Mouse (Mus musculus): ENCODE data around the gene Tmem262. TPM values are rescaled to one million over a fixed set of nuclear protein-coding genes. Genes with fewer than 3 reads are reported as not detected.

Gene Tmem262
- polyA plus RNA-seq, 1 experiment, result not detected

DNA sequence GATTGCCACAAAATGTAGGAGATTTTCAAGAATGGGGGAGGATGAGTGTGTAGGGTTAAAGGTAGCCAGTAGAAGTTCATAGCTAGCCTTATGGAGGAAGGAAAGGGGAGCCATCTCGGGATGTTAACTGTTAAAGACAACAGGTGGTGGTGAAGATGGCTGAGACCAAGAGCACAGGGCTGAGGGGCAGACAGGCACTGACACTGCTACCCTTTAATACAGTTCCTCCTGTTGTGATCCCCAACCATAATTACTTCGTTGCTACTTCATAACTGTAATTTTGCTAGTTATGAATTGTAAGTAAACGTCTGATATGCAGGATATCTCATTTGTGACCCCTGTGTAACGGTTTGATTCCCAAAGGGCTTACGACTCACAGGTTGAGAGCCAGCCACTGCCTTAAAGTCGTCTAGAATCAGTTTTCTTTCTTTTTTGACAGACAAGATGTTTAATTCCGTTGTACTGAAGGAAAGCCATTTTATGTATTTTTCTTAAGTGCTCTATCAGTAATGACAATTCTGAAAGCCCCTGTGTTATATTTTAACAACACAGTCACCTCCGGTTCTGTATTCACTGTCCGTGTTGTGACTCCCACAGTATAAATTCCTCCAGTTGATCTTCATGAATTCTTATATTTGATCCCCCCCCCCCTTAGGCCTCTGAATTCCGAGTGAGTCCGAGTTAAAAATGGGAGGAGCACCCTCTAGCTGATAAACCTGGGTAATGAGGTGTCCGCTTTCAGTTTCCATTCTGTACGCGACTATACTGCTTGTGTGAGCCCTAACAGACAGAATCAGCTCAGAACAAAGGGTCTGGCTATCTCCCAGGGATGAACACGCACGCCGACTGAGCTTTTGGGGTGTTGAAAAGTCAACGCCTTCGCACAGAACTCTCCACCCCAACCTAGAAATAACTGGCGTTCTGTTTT, 34.2 kb upstream of the Tmem262 start:
- peaks cover 40% of the 10 kb centered on the region for H3K36me3 ChIP-seq (ENCODE audit: control insufficient read depth)
- H3K4me1 ChIP-seq (ENCODE audit: control insufficient read depth), result peaks cover 45% of the 10 kb centered on the region
- no peaks in the 10 kb centered on the region for H3K9me3 ChIP-seq (ENCODE audit: control insufficient read depth, low read length)
- peak overlapping the region; percentile 95 for H3K4me3 ChIP-seq (replicated peaks)
- H3K27me3 ChIP-seq (ENCODE audit: control insufficient read depth), result no peaks in the 10 kb centered on the region
- TF ChIP-seq TAL1 (IDR thresholded peaks at IDR 0.05; ENCODE audit: low read length) (no peak), GATA1 (IDR thresholded peaks at IDR 0.05; ENCODE audit: low read length) (no peak)

DNA sequence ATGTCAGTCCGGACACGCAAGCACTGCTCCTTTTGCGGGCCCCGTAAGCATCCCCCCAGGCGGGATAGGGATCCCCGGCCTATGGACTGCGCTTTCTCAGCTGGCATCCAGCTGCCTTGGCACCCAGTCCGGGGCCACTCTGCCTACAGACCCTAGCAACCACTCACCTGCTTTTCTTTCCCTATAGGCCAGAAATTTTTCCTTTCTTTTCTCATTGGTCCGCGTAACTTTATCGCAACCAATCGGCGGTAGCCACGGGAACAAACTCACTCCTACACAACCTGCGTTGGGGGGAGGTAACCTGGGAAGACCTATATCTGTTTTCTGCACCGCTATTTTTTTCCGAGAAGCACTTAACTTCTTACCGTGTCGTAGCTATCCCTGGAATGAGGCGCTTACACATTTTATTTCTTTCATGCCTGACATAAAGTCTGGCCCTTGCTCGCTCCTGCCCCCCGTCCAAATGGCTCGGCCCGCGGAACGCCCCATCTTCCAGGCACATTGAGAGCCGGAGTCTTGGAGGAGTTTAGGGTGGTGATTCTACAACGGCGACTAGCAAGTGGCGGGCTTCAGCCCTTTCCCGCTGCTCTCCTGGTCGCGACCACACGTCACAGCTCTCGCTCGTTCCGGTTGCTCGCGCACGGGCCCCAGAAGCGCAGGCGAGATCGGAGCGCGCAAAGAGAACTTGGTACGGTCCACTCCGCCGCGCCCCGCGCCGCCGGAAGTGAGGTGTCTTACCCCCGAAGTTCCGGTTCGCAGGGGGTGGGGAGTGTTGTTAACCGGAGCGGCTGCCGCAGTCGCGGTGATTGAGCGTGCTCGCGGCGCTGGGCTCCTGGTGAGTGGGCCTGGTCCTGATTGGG, 33.3 kb upstream of the Tmem262 start, which contains the start of gene Syvn1:
Gene Syvn1 (plus strand): TSS at position 283 of the 860 bp plus-strand sequence.
- no peaks in the 10 kb centered on the region for H3K27me3 ChIP-seq (ENCODE audit: control insufficient read depth)
- H3K9me3 ChIP-seq (ENCODE audit: control insufficient read depth, low read length), result no peaks in the 10 kb centered on the region
- peaks cover 52% of the 10 kb centered on the region for H3K4me1 ChIP-seq (ENCODE audit: control insufficient read depth)
- H3K4me3 ChIP-seq (replicated peaks), result peak within 1 kb of the TSS; percentile 95
- H3K36me3 ChIP-seq (ENCODE audit: control insufficient read depth), result peaks cover 49% of the 10 kb centered on the region
- TF ChIP-seq GATA1 (IDR thresholded peaks at IDR 0.05; ENCODE audit: low read length) (no peak), TAL1 (IDR thresholded peaks at IDR 0.05; ENCODE audit: low read length) (no peak)

- TF ChIP-seq GATA1 (IDR thresholded peaks at IDR 0.05; ENCODE audit: low read length), result no peak
- TF ChIP-seq TAL1 (IDR thresholded peaks at IDR 0.05; ENCODE audit: low read length), result no peak
- no peaks in the 10 kb centered on the region for H3K27me3 ChIP-seq (ENCODE audit: control insufficient read depth)
- H3K9me3 ChIP-seq (ENCODE audit: control insufficient read depth, low read length), result no peaks in the 10 kb centered on the region
- peaks cover 57% of the 10 kb centered on the region for H3K36me3 ChIP-seq (ENCODE audit: control insufficient read depth)
- peaks cover 50% of the 10 kb centered on the region for H3K4me1 ChIP-seq (ENCODE audit: control insufficient read depth)
- H3K4me3 ChIP-seq (replicated peaks), result peak overlapping the region; percentile 95
These were observed 32.5 kb upstream of the Tmem262 start for GRCm38 (mm10) chr19:6047154-6047898.

- H3K27me3 ChIP-seq (ENCODE audit: control insufficient read depth), result no peaks in the 10 kb centered on the region
- H3K9me3 ChIP-seq (ENCODE audit: control insufficient read depth, low read length), result no peaks in the 10 kb centered on the region
- peaks cover 50% of the 10 kb centered on the region for H3K4me1 ChIP-seq (ENCODE audit: control insufficient read depth)
- peak overlapping the region; percentile 95 for H3K4me3 ChIP-seq (replicated peaks)
- H3K36me3 ChIP-seq (ENCODE audit: control insufficient read depth), result peaks cover 62% of the 10 kb centered on the region
- TF ChIP-seq GATA1 (IDR thresholded peaks at IDR 0.05; ENCODE audit: low read length) (no peak), TAL1 (IDR thresholded peaks at IDR 0.05; ENCODE audit: low read length) (no peak)
These were observed 32.0 kb upstream of the Tmem262 start for GRCm38 (mm10) chr19:6047899-6048166.

DNA sequence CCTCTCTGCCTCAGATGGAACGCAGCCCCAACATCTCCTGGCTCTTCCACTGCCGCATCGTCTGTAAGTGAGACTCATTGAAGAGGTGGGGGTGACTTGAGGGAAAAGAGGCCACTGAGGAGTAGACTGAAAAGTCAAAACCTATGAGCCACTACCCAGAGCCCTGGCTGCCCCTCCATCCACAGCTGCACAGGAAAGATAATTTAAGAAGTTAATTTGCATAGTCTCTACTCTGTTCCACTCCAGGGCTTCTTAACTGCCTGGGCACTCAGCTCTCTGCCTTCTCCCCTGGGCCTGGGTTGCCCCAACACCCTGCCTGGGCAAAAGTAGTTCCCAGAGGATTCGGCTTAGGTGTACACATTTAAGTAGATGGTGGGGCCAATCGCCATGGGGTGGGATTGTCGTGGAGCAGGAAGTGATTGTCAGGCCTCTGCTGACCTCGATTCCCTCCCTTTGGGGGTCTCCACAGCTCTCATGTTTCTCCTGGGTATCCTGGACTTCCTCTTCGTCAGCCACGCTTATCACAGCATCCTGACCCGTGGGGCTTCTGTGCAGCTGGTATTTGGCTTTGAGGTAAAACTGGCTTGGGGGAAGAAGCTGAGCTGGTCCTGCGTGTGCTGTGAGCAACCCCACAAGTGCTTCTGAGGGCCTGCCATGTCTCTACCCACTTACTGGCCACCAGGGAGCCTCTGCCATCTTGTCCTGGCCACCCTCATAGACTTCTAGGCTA, 31.0 kb upstream of the Tmem262 start:
- no peaks in the 10 kb centered on the region for H3K27me3 ChIP-seq (ENCODE audit: control insufficient read depth)
- no peaks in the 10 kb centered on the region for H3K9me3 ChIP-seq (ENCODE audit: control insufficient read depth, low read length)
- H3K4me3 ChIP-seq (replicated peaks), result peak overlapping the region; percentile 95
- no peak for TF ChIP-seq GATA1 (IDR thresholded peaks at IDR 0.05; ENCODE audit: low read length)
- TF ChIP-seq TAL1 (IDR thresholded peaks at IDR 0.05; ENCODE audit: low read length), result no peak
- peaks cover 55% of the 10 kb centered on the region for H3K4me1 ChIP-seq (ENCODE audit: control insufficient read depth)
- H3K36me3 ChIP-seq (ENCODE audit: control insufficient read depth), result peaks cover 72% of the 10 kb centered on the region

DNA sequence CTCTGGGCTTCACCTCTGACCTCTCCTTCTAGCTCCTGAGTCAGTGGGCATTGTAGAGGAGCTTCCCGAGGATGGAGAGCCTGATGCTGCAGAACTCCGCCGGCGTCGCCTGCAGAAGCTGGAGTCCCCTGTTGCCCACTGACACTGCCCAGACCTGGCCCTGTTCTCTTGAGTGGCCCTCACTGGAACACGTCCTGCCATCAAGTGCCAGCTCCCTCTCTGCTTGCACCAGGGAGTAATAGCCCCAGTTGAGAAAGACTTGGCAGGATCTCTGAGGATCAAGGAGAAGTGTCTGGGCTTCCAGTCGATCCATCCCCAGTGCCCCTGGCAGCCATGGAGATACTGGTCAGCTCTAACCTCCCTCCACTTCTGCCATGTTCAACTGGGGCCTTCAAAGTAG, 27.3 kb upstream of the Tmem262 start:
- Histone ChIP-seq H3K9me3 (ENCODE audit: control insufficient read depth, low read length) (no peaks in the 10 kb centered on the region), H3K27me3 (ENCODE audit: control insufficient read depth) (no peaks in the 10 kb centered on the region), H3K36me3 (ENCODE audit: control insufficient read depth) (peaks cover 91% of the 10 kb centered on the region), H3K4me3 (replicated peaks) (no peak overlapping the region), H3K4me1 (ENCODE audit: control insufficient read depth) (peaks cover 61% of the 10 kb centered on the region)
- TF ChIP-seq TAL1 (IDR thresholded peaks at IDR 0.05; ENCODE audit: low read length) (no peak), GATA1 (IDR thresholded peaks at IDR 0.05; ENCODE audit: low read length) (no peak)

DNA sequence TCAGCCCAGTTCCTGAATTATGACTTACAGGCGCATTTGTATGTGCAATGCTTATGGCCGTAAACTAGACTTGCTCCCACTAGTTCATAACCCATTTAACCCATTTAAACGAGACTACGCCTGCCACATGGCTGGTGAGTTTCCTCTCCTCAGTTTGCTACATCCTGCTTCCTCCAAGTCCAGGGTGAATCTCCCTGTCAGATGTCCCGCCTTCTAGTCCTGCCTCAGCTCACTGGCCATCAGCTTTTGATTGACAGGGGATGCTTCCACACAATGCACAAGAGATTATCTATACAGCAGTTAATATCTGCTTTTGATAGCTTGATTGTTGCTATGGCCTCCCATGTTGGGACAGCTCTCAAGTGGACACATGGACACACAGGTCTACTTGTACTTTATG, 25.5 kb upstream of the Tmem262 start:
- Histone ChIP-seq H3K4me3 (replicated peaks) (no peak overlapping the region), H3K27me3 (ENCODE audit: control insufficient read depth) (no peaks in the 10 kb centered on the region), H3K9me3 (ENCODE audit: control insufficient read depth, low read length) (no peaks in the 10 kb centered on the region), H3K4me1 (ENCODE audit: control insufficient read depth) (peaks cover 52% of the 10 kb centered on the region), H3K36me3 (ENCODE audit: control insufficient read depth) (peaks cover 89% of the 10 kb centered on the region)
- no peak for TF ChIP-seq TAL1 (IDR thresholded peaks at IDR 0.05; ENCODE audit: low read length)
- no peak for TF ChIP-seq GATA1 (IDR thresholded peaks at IDR 0.05; ENCODE audit: low read length)

- Histone ChIP-seq H3K27me3 (ENCODE audit: control insufficient read depth) (no peaks in the 10 kb centered on the region), H3K4me3 (replicated peaks) (peak overlapping the region; percentile 100), H3K9me3 (ENCODE audit: control insufficient read depth, low read length) (no peaks in the 10 kb centered on the region), H3K36me3 (ENCODE audit: control insufficient read depth) (peaks cover 66% of the 10 kb centered on the region), H3K4me1 (ENCODE audit: control insufficient read depth) (peaks cover 48% of the 10 kb centered on the region)
- TF ChIP-seq TAL1 (IDR thresholded peaks at IDR 0.05; ENCODE audit: low read length) (no peak), GATA1 (IDR thresholded peaks at IDR 0.05; ENCODE audit: low read length) (no peak)
These were observed 23.1 kb upstream of the Tmem262 start for GRCm38 (mm10) chr19:6056696-6057095.

All from erythroblast, embryonic 14.5 days (primary cell).